Mouse (Mus musculus): ENCODE data around the gene Gm973. TPM values are rescaled to one million over a fixed set of nuclear protein-coding genes. Genes with fewer than 3 reads are reported as not detected.
A peak's percentile ranks its signal among the peaks of the same experiment; 100 is the strongest.

Gm973 gene
- total and polyA plus RNA-seq, 3 experiments = 0.23 TPM; not detected in 2

GRCm38 (mm10) chr1:59497741-59498613, 18.1 kb upstream of the Gm973 start:
- H3K9me3 ChIP-seq (replicated peaks; ENCODE audit: insufficient read depth, low read length) = no peaks in the 10 kb centered on the region
- peak overlapping the region; percentile 99 for H3K27ac ChIP-seq (ENCODE audit: control insufficient read depth, low read depth, low read length)
- peak overlapping the region; percentile 20 to 30 for H3K4me3 ChIP-seq (ENCODE audit: control insufficient read depth in 1 of 2, insufficient read depth in 1 of 2, low read depth in 2 of 2, low read length in 2 of 2)
- peak; percentile 87 for DNase-seq (ENCODE audit: low read depth, low spot score)
- peak overlapping the region; percentile 62 for H3K9ac ChIP-seq (ENCODE audit: control insufficient read depth, low read depth, low read length, poor library complexity, severe bottlenecking)
- H3K79me2 ChIP-seq (ENCODE audit: control insufficient read depth, insufficient read depth, low read length, poor library complexity) = no peaks in the 10 kb centered on the region; the same call in 1 of the 2 replicates
- H3K36me3 ChIP-seq (ENCODE audit: control insufficient read depth in 1 of 2, insufficient read depth in 2 of 2, low read length in 2 of 2) = peaks cover 0 to 46% of the 10 kb centered on the region in 2 experiments; a peak in 2 of 4 replicates
- H3K4me1 ChIP-seq (ENCODE audit: control insufficient read depth in 1 of 2, insufficient read depth in 2 of 2, low read length in 2 of 2) = peaks cover 36 to 48% of the 10 kb centered on the region in 2 experiments
- H3K27me3 ChIP-seq (ENCODE audit: control insufficient read depth in 1 of 2, insufficient read depth in 2 of 2, low read length in 2 of 2) = no peaks in the 10 kb centered on the region
- peak; percentile 73; the same call in 1 of the 2 replicates for TF ChIP-seq BHLHE40 (IDR thresholded peaks at IDR 0.05; ENCODE audit: borderline replicate concordance, low read depth, low read length)
- peak; percentile 98 for TF ChIP-seq GATA1 (IDR thresholded peaks at IDR 0.05; ENCODE audit: low read depth, low read length)
- TF ChIP-seq EP300 (IDR thresholded peaks at IDR 0.05; ENCODE audit: low read depth in 1 of 2, low read length in 2 of 2) = peak; percentile 99
- no peak for TF ChIP-seq MXI1 (IDR thresholded peaks at IDR 0.05; ENCODE audit: low read depth, low read length)
- TF ChIP-seq MAX (IDR thresholded peaks at IDR 0.05; ENCODE audit: low read length) = peak; percentile 64; the same call in 1 of the 2 replicates
- peak; percentile 52; the same call in 1 of the 2 replicates for TF ChIP-seq ELF1 (IDR thresholded peaks at IDR 0.05; ENCODE audit: low read depth, low read length)
- peak; percentile 99 for TF ChIP-seq ETS1 (IDR thresholded peaks at IDR 0.05; ENCODE audit: low read depth, low read length)
- TF ChIP-seq HCFC1 (IDR thresholded peaks at IDR 0.05; ENCODE audit: low read depth, low read length) = peak; percentile 69
- 0 out of 2 replicates have a peak, but pooled peaks have one; percentile 24 for TF ChIP-seq POLR2AphosphoS2 (IDR thresholded peaks at IDR 0.05; ENCODE audit: low read length)
- peak; percentile 97 for TF ChIP-seq SIN3A (IDR thresholded peaks at IDR 0.05; ENCODE audit: low read length)
- TF ChIP-seq SMC3 (IDR thresholded peaks at IDR 0.05; ENCODE audit: low read depth, low read length) = no peak
- peak; percentile 87; the same call in 1 of the 2 replicates for TF ChIP-seq CHD1 (IDR thresholded peaks at IDR 0.05; ENCODE audit: low read depth, low read length)
- peak in 1 of 2 experiments; percentile 50; a peak in 1 of 4 replicates for TF ChIP-seq USF2 (IDR thresholded peaks at IDR 0.05; ENCODE audit: borderline replicate concordance in 1 of 2, insufficient read depth in 1 of 2, low read depth in 1 of 2, low read length in 2 of 2)
- TF ChIP-seq KAT2A (conservative IDR thresholded peaks at IDR 0.05; ENCODE audit: low read depth, low read length) = peak; percentile 45
- peak; percentile 53 for TF ChIP-seq TAL1 (IDR thresholded peaks at IDR 0.05; ENCODE audit: low read length)
- TF ChIP-seq UBTF (IDR thresholded peaks at IDR 0.05; ENCODE audit: borderline replicate concordance, insufficient read depth, low read depth, low read length) = no peak
- peak; percentile 81 for TF ChIP-seq MAFK (IDR thresholded peaks at IDR 0.05; ENCODE audit: borderline replicate concordance, low read depth, low read length)
- no peak for TF ChIP-seq ZKSCAN1 (IDR thresholded peaks at IDR 0.05; ENCODE audit: low read depth, low read length)
- no peak for TF ChIP-seq NRF1 (IDR thresholded peaks at IDR 0.05; ENCODE audit: insufficient read depth, low read depth, low read length, poor library complexity, severe bottlenecking)
- peak; percentile 81 for TF ChIP-seq ZMIZ1 (IDR thresholded peaks at IDR 0.05; ENCODE audit: low read depth, low read length)
- TF ChIP-seq TCF12 (IDR thresholded peaks at IDR 0.05; ENCODE audit: low read depth, low read length) = peak; percentile 97
- TF ChIP-seq JUND (IDR thresholded peaks at IDR 0.05; ENCODE audit: low read depth, low read length) = 0 out of 2 replicates have a peak, but pooled peaks have one; percentile 53
- no peak for TF ChIP-seq RAD21 (IDR thresholded peaks at IDR 0.05; ENCODE audit: low read depth, low read length)
- peak; percentile 48 for TF ChIP-seq MAZ (IDR thresholded peaks at IDR 0.05; ENCODE audit: low read depth, low read length)
- peak; percentile 85 for TF ChIP-seq USF1 (IDR thresholded peaks at IDR 0.05; ENCODE audit: low read depth, low read length)
- peak; percentile 100 for TF ChIP-seq MYB (IDR thresholded peaks at IDR 0.05; ENCODE audit: low read depth, low read length)
- no peak for TF ChIP-seq POLR2A (IDR thresholded peaks at IDR 0.05; ENCODE audit: control insufficient read depth in 1 of 2, insufficient read depth in 1 of 2, low read depth in 1 of 2, low read length in 2 of 2, poor library complexity in 1 of 2)
- peak; percentile 99 for TF ChIP-seq ZNF384 (IDR thresholded peaks at IDR 0.05; ENCODE audit: low read depth, low read length)
- no peak for TF ChIP-seq MYC (IDR thresholded peaks at IDR 0.05; ENCODE audit: low read depth, low read length)
- TF ChIP-seq GABPA (IDR thresholded peaks at IDR 0.05; ENCODE audit: low read depth, low read length) = peak; percentile 23; the same call in 1 of the 2 replicates
- TF ChIP-seq TBP (IDR thresholded peaks at IDR 0.05; ENCODE audit: low read depth, low read length) = peak; percentile 55
- TF ChIP-seq MEF2A (IDR thresholded peaks at IDR 0.05; ENCODE audit: extremely low read depth, insufficient replicate concordance, low read depth, low read length, poor library complexity, severe bottlenecking) = no peak
- no peak for TF ChIP-seq POLR2AphosphoS5 (IDR thresholded peaks at IDR 0.05; ENCODE audit: borderline replicate concordance, low read depth, low read length)
- no peak for TF ChIP-seq E2F4 (IDR thresholded peaks at IDR 0.05; ENCODE audit: borderline replicate concordance, low read depth, low read length)

All from MEL (cell line).